Mouse (Mus musculus): ENCODE measurements around the gene Gm20431. TPM values are rescaled to one million over a fixed set of nuclear protein-coding genes. Genes with fewer than 3 reads are reported as not detected.
"Not testable (repeated sequence)": the region's sequence is repeated elsewhere in the genome, so short reads cannot be mapped to it uniquely, and the experiment has no call there.

The Gm20431 gene
- polyA plus RNA-seq, 1 experiment, result 0.10 TPM

GRCm38 (mm10) chr2:167622352-167622751 is 38.9 kb downstream of the Gm20431 start:
- H3K27ac ChIP-seq (ENCODE audit: insufficient read depth, low read depth, low read length), result no peak overlapping the region
- TF ChIP-seq POLR2A (IDR thresholded peaks at IDR 0.05; ENCODE audit: low read depth, low read length) (no peak), CTCF (IDR thresholded peaks at IDR 0.05; ENCODE audit: extremely low read depth, insufficient read length, insufficient replicate concordance, low read depth, low read length) (no peak)

GRCm38 (mm10) chr2:167621255-167622087 is 39.8 kb downstream of the Gm20431 start:
- TF ChIP-seq CTCF (IDR thresholded peaks at IDR 0.05; ENCODE audit: extremely low read depth, insufficient read length, insufficient replicate concordance, low read depth, low read length) (no peak), POLR2A (IDR thresholded peaks at IDR 0.05; ENCODE audit: low read depth, low read length) (no peak)
- WGBS, result 75% methylated on average over 9 of the region's 9 CpGs
- Histone ChIP-seq H3K27ac (ENCODE audit: insufficient read depth, low read depth, low read length) (no peak overlapping the region), H3K36me3 (ENCODE audit: control insufficient read depth, insufficient read depth, low read length) (peaks cover 18% of the 10 kb centered on the region), H3K27me3 (ENCODE audit: control insufficient read depth, insufficient read depth, low read length) (no peaks in the 10 kb centered on the region), H3K4me3 (ENCODE audit: low read depth, low read length) (no peak overlapping the region), H3K4me1 (ENCODE audit: control insufficient read depth, insufficient read depth, insufficient read length, low read length) (peaks cover 16% of the 10 kb centered on the region)

More at GRCm38 (mm10) chr2:167622352-167622751, 38.9 kb downstream of the Gm20431 start:
- no peak overlapping the region for H3K4me3 ChIP-seq (ENCODE audit: low read depth, low read length)
- 77% methylated on average over 13 of the region's 13 CpGs for WGBS
- H3K27me3 ChIP-seq (ENCODE audit: control insufficient read depth, insufficient read depth, low read length), result no peaks in the 10 kb centered on the region
- peaks cover 16% of the 10 kb centered on the region for H3K4me1 ChIP-seq (ENCODE audit: control insufficient read depth, insufficient read depth, insufficient read length, low read length)
- H3K36me3 ChIP-seq (ENCODE audit: control insufficient read depth, insufficient read depth, low read length), result peaks cover 14% of the 10 kb centered on the region

GRCm38 (mm10) chr2:167617472-167617871 is 43.8 kb downstream of the Gm20431 start:
- 76% methylated on average over 4 of the region's 4 CpGs for WGBS
- TF ChIP-seq POLR2A (IDR thresholded peaks at IDR 0.05; ENCODE audit: low read depth, low read length), result no peak
- Histone ChIP-seq H3K36me3 (ENCODE audit: control insufficient read depth, insufficient read depth, low read length) (peaks cover 38% of the 10 kb centered on the region), H3K4me1 (ENCODE audit: control insufficient read depth, insufficient read depth, insufficient read length, low read length) (peaks cover 9% of the 10 kb centered on the region), H3K27ac (ENCODE audit: insufficient read depth, low read depth, low read length) (no peak overlapping the region), H3K4me3 (ENCODE audit: low read depth, low read length) (no peak overlapping the region), H3K27me3 (ENCODE audit: control insufficient read depth, insufficient read depth, low read length) (no peaks in the 10 kb centered on the region)

GRCm38 (mm10) chr2:167617034-167617433 is 44.3 kb downstream of the Gm20431 start:
- TF ChIP-seq POLR2A (IDR thresholded peaks at IDR 0.05; ENCODE audit: low read depth, low read length) (no peak), CTCF (IDR thresholded peaks at IDR 0.05; ENCODE audit: extremely low read depth, insufficient read length, insufficient replicate concordance, low read depth, low read length) (no peak)
- H3K4me3 ChIP-seq (ENCODE audit: low read depth, low read length), result no peak overlapping the region
- H3K27me3 ChIP-seq (ENCODE audit: control insufficient read depth, insufficient read depth, low read length), result no peaks in the 10 kb centered on the region
- peaks cover 43% of the 10 kb centered on the region for H3K36me3 ChIP-seq (ENCODE audit: control insufficient read depth, insufficient read depth, low read length)
- WGBS, result 89% methylated on average over 3 of the region's 3 CpGs
- peaks cover 5% of the 10 kb centered on the region for H3K4me1 ChIP-seq (ENCODE audit: control insufficient read depth, insufficient read depth, insufficient read length, low read length)
- H3K27ac ChIP-seq (ENCODE audit: insufficient read depth, low read depth, low read length), result no peak overlapping the region

GRCm38 (mm10) chr2:167613335-167613734 is 48.0 kb downstream of the Gm20431 start:
- not testable (repeated sequence) for H3K27me3 ChIP-seq (ENCODE audit: control insufficient read depth, insufficient read depth, low read length); H3K4me3 ChIP-seq (ENCODE audit: low read depth, low read length); H3K27ac ChIP-seq (ENCODE audit: insufficient read depth, low read depth, low read length); H3K4me1 ChIP-seq (ENCODE audit: control insufficient read depth, insufficient read depth, insufficient read length, low read length)
- H3K36me3 ChIP-seq (ENCODE audit: control insufficient read depth, insufficient read depth, low read length), result peaks cover 60% of the 10 kb centered on the region
- WGBS, result 97% methylated on average over 7 of the region's 7 CpGs

- 91% methylated on average over 14 of the region's 14 CpGs for WGBS
- H3K36me3 ChIP-seq (ENCODE audit: control insufficient read depth, insufficient read depth, low read length), result peaks cover 52% of the 10 kb centered on the region
These were observed 49.2 kb downstream of the Gm20431 start for GRCm38 (mm10) chr2:167612122-167612521.

GRCm38 (mm10) chr2:167611287-167611686 is 50.0 kb downstream of the Gm20431 start:
- TF ChIP-seq POLR2A (IDR thresholded peaks at IDR 0.05; ENCODE audit: low read depth, low read length), result no peak

More at GRCm38 (mm10) chr2:167612122-167612521, 49.2 kb downstream of the Gm20431 start:
- Histone ChIP-seq H3K4me1 (ENCODE audit: control insufficient read depth, insufficient read depth, insufficient read length, low read length) (no peaks in the 10 kb centered on the region; the same call in 1 of the 2 replicates), H3K4me3 (ENCODE audit: low read depth, low read length) (no peak overlapping the region), H3K27ac (ENCODE audit: insufficient read depth, low read depth, low read length) (no peak overlapping the region), H3K27me3 (ENCODE audit: control insufficient read depth, insufficient read depth, low read length) (no peaks in the 10 kb centered on the region)
- no peak for TF ChIP-seq CTCF (IDR thresholded peaks at IDR 0.05; ENCODE audit: extremely low read depth, insufficient read length, insufficient replicate concordance, low read depth, low read length)
- no peak for TF ChIP-seq POLR2A (IDR thresholded peaks at IDR 0.05; ENCODE audit: low read depth, low read length)

More at GRCm38 (mm10) chr2:167611287-167611686, 50.0 kb downstream of the Gm20431 start:
- WGBS, result 88% methylated on average over 10 of the region's 10 CpGs
- no peaks in the 10 kb centered on the region for H3K27me3 ChIP-seq (ENCODE audit: control insufficient read depth, insufficient read depth, low read length)
- H3K27ac ChIP-seq (ENCODE audit: insufficient read depth, low read depth, low read length), result no peak overlapping the region
- H3K36me3 ChIP-seq (ENCODE audit: control insufficient read depth, insufficient read depth, low read length), result peaks cover 46% of the 10 kb centered on the region
- H3K4me3 ChIP-seq (ENCODE audit: low read depth, low read length), result no peak overlapping the region
- no peaks in the 10 kb centered on the region; the same call in 1 of the 2 replicates for H3K4me1 ChIP-seq (ENCODE audit: control insufficient read depth, insufficient read depth, insufficient read length, low read length)

Measured in small intestine, adult 2 months (tissue).